Mouse (Mus musculus): ENCODE results near the gene Aox1. TPM values are rescaled to one million over a fixed set of nuclear protein-coding genes. Genes with fewer than 3 reads are reported as not detected.

The Aox1 gene
- polyA plus RNA-seq, 1 experiment from 2014 or later: 0.05 TPM

DNA sequence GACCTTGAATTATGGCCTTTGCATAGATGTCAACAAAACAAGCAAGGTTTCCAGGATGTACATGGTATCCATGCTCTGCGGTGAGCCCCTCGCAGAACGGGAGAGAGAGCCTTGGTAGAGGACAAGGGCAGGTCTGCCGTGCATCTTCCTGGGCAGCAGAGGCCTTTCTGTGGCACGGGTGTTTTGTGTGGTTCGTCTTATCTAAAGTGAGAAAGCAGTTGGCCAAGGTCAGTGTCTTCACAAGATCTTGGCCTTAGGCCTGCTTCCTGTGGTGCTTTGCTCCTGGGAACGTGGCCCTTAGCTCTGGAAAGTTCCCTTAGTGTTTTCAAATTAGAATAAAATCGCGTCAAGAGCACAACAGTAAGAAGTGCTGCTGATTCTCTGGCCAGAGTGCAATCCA lies 41.3 kb downstream of the Aox1 start:
- WGBS: 87% methylated on average over 9 of the region's 9 CpGs
- Histone ChIP-seq H3K4me1 (replicated peaks; ENCODE audit: control insufficient read depth, insufficient read depth, low read length) (no peaks in the 10 kb centered on the region), H3K9me3 (ENCODE audit: control insufficient read depth, low read length) (no peaks in the 10 kb centered on the region), H3K36me3 (ENCODE audit: control insufficient read depth, insufficient read depth, low read length) (no peaks in the 10 kb centered on the region), H3K4me2 (ENCODE audit: low read length) (no peak overlapping the region), H3K4me3 (ENCODE audit: low read depth, low read length) (no peak overlapping the region), H3K27me3 (replicated peaks; ENCODE audit: control insufficient read depth, insufficient read depth, low read length) (no peaks in the 10 kb centered on the region), H3K9ac (ENCODE audit: low read length) (no peak overlapping the region), H3K27ac (ENCODE audit: low read depth) (no peak overlapping the region)
- DNase-seq (ENCODE audit: low spot score) (no peak), ATAC-seq (replicated peaks; ENCODE audit: low FRiP score, low TSS enrichment, low read depth) (no peak)

DNA sequence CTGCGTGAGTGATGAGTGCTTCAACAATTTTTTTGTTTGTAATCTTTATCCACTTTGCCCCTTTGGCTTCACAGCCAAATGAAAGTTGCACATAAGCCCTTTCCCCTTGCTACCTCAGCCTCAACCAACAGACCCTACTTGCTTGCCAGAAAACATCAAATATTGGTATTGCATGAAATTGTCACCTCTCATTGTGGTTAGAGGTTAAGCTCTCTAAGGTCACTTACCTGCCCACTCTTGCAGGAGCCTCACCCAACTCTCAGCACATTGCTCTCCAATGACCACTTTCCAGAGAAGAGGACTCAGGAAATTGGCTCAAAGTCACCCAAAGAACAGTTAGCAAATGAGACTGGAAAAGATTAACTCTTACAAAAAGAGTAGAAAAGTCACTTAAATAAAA lies 41.8 kb downstream of the Aox1 start:
- Histone ChIP-seq H3K9me3 (ENCODE audit: control insufficient read depth, low read length) (no peaks in the 10 kb centered on the region), H3K4me1 (replicated peaks; ENCODE audit: control insufficient read depth, insufficient read depth, low read length) (no peaks in the 10 kb centered on the region), H3K4me3 (ENCODE audit: low read depth, low read length) (no peak overlapping the region), H3K36me3 (ENCODE audit: control insufficient read depth, insufficient read depth, low read length) (no peaks in the 10 kb centered on the region), H3K27ac (ENCODE audit: low read depth) (no peak overlapping the region), H3K4me2 (ENCODE audit: low read length) (no peak overlapping the region), H3K9ac (ENCODE audit: low read length) (no peak overlapping the region), H3K27me3 (replicated peaks; ENCODE audit: control insufficient read depth, insufficient read depth, low read length) (no peaks in the 10 kb centered on the region)
- DNase-seq (ENCODE audit: low spot score) (no peak), ATAC-seq (replicated peaks; ENCODE audit: low FRiP score, low TSS enrichment, low read depth) (no peak)
- 87% methylated on average over 1 of the region's 1 CpGs for WGBS

DNA sequence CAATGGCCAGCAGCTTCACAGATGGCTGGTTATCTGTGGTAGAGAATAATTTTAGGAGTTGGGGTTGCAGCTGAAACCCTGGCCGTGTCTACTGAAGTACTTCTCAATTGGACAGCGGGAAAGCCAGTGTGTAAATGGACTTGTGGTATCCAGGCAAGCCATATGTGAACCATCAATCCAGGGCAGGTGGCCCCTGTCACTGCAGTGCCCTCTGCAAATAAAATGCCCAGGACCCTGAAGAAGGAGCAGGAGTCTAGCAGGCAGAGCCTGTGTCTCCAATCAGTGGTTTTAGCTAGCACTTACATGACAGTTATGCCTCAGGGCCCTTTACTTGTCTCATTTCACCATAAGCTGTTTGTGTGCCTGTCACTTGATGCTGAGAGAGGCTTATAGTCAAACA lies 42.7 kb downstream of the Aox1 start:
- Histone ChIP-seq H3K27me3 (replicated peaks; ENCODE audit: control insufficient read depth, insufficient read depth, low read length) (no peaks in the 10 kb centered on the region), H3K4me2 (ENCODE audit: low read length) (no peak overlapping the region), H3K4me3 (ENCODE audit: low read depth, low read length) (no peak overlapping the region), H3K9me3 (ENCODE audit: control insufficient read depth, low read length) (no peaks in the 10 kb centered on the region), H3K9ac (ENCODE audit: low read length) (no peak overlapping the region), H3K36me3 (ENCODE audit: control insufficient read depth, insufficient read depth, low read length) (no peaks in the 10 kb centered on the region), H3K27ac (ENCODE audit: low read depth) (no peak overlapping the region), H3K4me1 (replicated peaks; ENCODE audit: control insufficient read depth, insufficient read depth, low read length) (no peaks in the 10 kb centered on the region)
- WGBS: 74% methylated on average over 2 of the region's 2 CpGs
- DNase-seq (ENCODE audit: low spot score) (no peak), ATAC-seq (replicated peaks; ENCODE audit: low FRiP score, low TSS enrichment, low read depth) (no peak)

DNA sequence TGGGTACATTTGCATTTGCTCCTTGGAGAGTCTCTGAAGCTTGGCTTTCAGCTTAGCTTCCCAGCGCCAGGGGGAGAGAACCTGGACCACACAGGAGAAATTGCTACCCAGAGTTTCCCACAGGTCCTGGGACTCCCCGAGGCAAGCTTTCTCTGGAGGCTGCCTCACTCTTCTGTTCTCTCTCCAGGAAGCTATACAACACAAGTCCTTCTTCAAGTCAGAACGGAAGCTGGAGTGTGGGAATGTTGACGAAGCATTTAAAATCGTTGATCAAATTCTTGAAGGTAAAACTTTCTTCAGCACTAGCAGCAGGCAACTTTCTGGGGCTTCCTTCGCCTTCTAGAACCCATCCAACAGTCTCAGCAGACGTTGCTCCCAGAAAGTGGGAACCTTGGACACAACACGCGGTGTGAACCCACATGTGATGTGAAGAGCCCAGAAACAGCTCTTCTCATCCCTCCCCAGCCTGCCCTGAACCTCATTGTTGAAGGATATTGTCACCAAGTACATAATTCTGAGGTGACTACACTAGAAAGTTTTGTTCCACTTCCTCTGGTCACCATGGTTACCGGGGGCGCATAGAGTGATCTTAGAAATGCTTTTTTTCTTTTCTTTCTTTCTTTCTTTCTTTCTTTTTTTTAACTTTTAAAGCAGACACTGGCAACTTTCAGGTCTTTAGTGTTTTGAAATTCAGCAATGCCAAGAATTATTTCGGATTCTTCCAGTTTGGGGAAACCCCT lies 43.4 kb downstream of the Aox1 start:
- Histone ChIP-seq H3K36me3 (ENCODE audit: control insufficient read depth, insufficient read depth, low read length) (no peaks in the 10 kb centered on the region), H3K4me2 (ENCODE audit: low read length) (no peak overlapping the region), H3K27ac (ENCODE audit: low read depth) (no peak overlapping the region), H3K4me1 (replicated peaks; ENCODE audit: control insufficient read depth, insufficient read depth, low read length) (no peaks in the 10 kb centered on the region), H3K27me3 (replicated peaks; ENCODE audit: control insufficient read depth, insufficient read depth, low read length) (no peaks in the 10 kb centered on the region), H3K9me3 (ENCODE audit: control insufficient read depth, low read length) (no peaks in the 10 kb centered on the region), H3K4me3 (ENCODE audit: low read depth, low read length) (no peak overlapping the region), H3K9ac (ENCODE audit: low read length) (no peak overlapping the region)
- WGBS: 74% methylated on average over 12 of the region's 12 CpGs
- DNase-seq (ENCODE audit: low spot score) (no peak), ATAC-seq (replicated peaks; ENCODE audit: low FRiP score, low TSS enrichment, low read depth) (no peak)

DNA sequence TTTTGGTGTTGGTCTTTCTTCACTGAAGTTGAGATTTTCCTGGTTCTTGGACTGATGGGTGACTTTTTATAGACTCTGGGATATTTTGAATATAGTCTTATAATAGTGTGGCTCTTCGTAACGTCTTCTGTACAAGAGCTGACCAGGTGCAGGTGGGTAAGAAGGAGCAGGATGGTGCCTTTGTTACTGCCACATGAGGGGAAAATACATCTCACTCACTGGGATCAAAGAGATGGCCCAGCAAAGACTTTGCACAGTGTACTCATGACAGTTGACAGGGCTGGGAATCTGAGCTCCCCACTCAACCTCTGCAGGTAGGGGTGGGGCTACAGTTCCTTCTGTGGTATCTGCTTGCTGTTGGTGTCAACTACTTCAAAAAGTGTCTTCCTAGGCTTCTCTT lies 44.5 kb downstream of the Aox1 start:
- 88% methylated on average over 2 of the region's 2 CpGs for WGBS
- ATAC-seq (replicated peaks; ENCODE audit: low FRiP score, low TSS enrichment, low read depth): no peak
- H3K36me3 ChIP-seq (ENCODE audit: control insufficient read depth, insufficient read depth, low read length): no peaks in the 10 kb centered on the region

DNA sequence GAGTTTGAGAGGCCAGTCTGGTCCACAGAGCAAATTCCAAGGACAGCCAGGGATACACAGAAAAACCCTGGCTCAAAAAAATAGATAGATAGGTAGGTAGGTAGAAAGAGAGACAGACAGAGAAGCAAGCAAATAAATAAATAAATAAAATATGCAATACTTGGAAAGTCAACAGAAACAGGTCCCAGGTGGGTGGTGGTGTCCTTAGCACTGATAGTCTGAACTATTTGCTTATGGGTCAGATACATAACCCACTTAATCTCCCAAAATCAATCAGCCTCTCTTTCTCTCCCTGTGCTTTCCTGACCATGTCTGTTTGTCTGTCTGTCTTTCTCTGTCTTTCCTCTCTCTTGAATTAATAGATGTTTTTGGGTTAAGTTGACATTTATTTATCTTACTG lies 48.2 kb downstream of the Aox1 start:
- H3K4me2 ChIP-seq (ENCODE audit: low read length): no peak overlapping the region
- no peak overlapping the region for H3K9ac ChIP-seq (ENCODE audit: low read length)
- ATAC-seq (replicated peaks; ENCODE audit: low FRiP score, low TSS enrichment, low read depth): no peak
- no peak overlapping the region for H3K27ac ChIP-seq (ENCODE audit: low read depth)
- no peaks in the 10 kb centered on the region for H3K4me1 ChIP-seq (replicated peaks; ENCODE audit: control insufficient read depth, insufficient read depth, low read length)
- H3K36me3 ChIP-seq (ENCODE audit: control insufficient read depth, insufficient read depth, low read length): no peaks in the 10 kb centered on the region
- no peaks in the 10 kb centered on the region for H3K9me3 ChIP-seq (ENCODE audit: control insufficient read depth, low read length)
- H3K4me3 ChIP-seq (ENCODE audit: low read depth, low read length): no peak overlapping the region
- DNase-seq (ENCODE audit: low spot score): no peak
- no peaks in the 10 kb centered on the region for H3K27me3 ChIP-seq (replicated peaks; ENCODE audit: control insufficient read depth, insufficient read depth, low read length)

More for the DNA sequence above, 44.5 kb downstream of the Aox1 start:
- no peaks in the 10 kb centered on the region for H3K4me1 ChIP-seq (replicated peaks; ENCODE audit: control insufficient read depth, insufficient read depth, low read length)
- no peak overlapping the region for H3K9ac ChIP-seq (ENCODE audit: low read length)
- no peak for DNase-seq (ENCODE audit: low spot score)
- H3K4me2 ChIP-seq (ENCODE audit: low read length): no peak overlapping the region
- no peaks in the 10 kb centered on the region for H3K27me3 ChIP-seq (replicated peaks; ENCODE audit: control insufficient read depth, insufficient read depth, low read length)
- no peak overlapping the region for H3K27ac ChIP-seq (ENCODE audit: low read depth)
- H3K4me3 ChIP-seq (ENCODE audit: low read depth, low read length): no peak overlapping the region
- no peaks in the 10 kb centered on the region for H3K9me3 ChIP-seq (ENCODE audit: control insufficient read depth, low read length)

DNA sequence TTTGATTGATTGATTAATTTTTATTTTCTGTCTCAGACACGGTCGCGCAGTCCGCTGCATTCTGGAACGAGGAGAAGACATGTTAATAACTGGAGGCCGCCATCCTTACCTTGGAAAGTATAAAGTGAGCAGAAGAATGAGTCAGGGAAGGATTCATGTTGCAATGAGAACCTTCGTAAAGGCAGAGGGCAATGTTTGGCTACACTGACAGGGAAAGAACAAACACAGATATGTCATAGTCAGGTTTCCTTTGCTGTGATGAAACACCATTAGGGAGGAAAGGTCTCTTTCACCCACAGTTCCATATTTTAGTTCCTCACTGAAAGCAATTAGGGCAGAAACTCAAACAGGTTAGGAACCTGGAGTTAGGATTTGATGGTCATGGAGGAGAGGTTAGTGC lies 48.7 kb downstream of the Aox1 start:
- H3K4me3 ChIP-seq (ENCODE audit: low read depth, low read length): no peak overlapping the region
- no peak overlapping the region for H3K9ac ChIP-seq (ENCODE audit: low read length)
- H3K27ac ChIP-seq (ENCODE audit: low read depth): no peak overlapping the region
- ATAC-seq (replicated peaks; ENCODE audit: low FRiP score, low TSS enrichment, low read depth) (no peak), DNase-seq (ENCODE audit: low spot score) (no peak)
- WGBS: 72% methylated on average over 7 of the region's 7 CpGs
- H3K4me2 ChIP-seq (ENCODE audit: low read length): no peak overlapping the region
- no peaks in the 10 kb centered on the region for H3K36me3 ChIP-seq (ENCODE audit: control insufficient read depth, insufficient read depth, low read length)
- H3K27me3 ChIP-seq (replicated peaks; ENCODE audit: control insufficient read depth, insufficient read depth, low read length): no peaks in the 10 kb centered on the region
- H3K4me1 ChIP-seq (replicated peaks; ENCODE audit: control insufficient read depth, insufficient read depth, low read length): no peaks in the 10 kb centered on the region
- no peaks in the 10 kb centered on the region for H3K9me3 ChIP-seq (ENCODE audit: control insufficient read depth, low read length)

DNA sequence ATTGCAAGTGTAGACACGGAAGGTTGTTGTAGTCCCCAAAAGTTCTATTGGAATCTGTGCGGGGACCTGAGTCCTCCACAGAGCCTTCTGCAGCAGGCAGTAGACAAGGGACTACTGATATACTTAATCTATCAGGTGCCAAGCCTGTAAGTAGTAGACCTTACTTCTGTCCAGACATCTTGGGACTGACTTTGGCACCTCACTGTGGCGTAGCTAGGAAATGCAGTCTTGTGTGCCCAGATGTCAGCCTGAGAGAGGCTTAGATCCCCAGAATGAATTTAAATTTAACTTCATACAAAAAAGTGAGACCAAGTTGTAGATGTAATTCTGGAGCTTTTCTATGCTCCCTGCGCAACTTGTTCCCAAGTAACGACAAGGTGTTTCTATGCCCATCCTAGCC lies 50.0 kb downstream of the Aox1 start:
- Histone ChIP-seq H3K27ac (ENCODE audit: low read depth) (no peak overlapping the region), H3K36me3 (ENCODE audit: control insufficient read depth, insufficient read depth, low read length) (no peaks in the 10 kb centered on the region), H3K4me2 (ENCODE audit: low read length) (no peak overlapping the region), H3K27me3 (replicated peaks; ENCODE audit: control insufficient read depth, insufficient read depth, low read length) (no peaks in the 10 kb centered on the region), H3K9me3 (ENCODE audit: control insufficient read depth, low read length) (no peaks in the 10 kb centered on the region), H3K4me1 (replicated peaks; ENCODE audit: control insufficient read depth, insufficient read depth, low read length) (no peaks in the 10 kb centered on the region), H3K9ac (ENCODE audit: low read length) (no peak overlapping the region), H3K4me3 (ENCODE audit: low read depth, low read length) (no peak overlapping the region)
- ATAC-seq (replicated peaks; ENCODE audit: low FRiP score, low TSS enrichment, low read depth) (no peak), DNase-seq (ENCODE audit: low spot score) (no peak)
- 91% methylated on average over 5 of the region's 5 CpGs for WGBS

DNA sequence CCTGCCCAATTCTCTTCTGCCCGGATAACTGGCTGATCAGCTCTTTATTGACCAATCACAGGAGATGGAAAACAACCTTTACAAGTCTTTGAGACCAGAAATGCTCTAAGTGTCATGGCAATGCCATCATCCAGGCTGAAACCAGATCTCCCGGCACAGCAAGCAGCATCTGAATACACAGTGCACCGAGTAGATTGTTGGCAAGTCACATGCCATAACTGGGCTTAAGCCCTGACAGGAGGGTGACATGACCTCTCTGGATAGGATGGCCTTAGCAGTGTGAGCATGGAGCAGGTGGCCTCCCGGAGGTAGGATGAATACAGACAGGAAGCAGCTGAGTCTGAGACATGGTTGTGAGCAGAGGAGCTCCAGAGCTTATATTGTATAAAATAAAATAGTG lies 50.7 kb downstream of the Aox1 start:
- H3K36me3 ChIP-seq (ENCODE audit: control insufficient read depth, insufficient read depth, low read length): no peaks in the 10 kb centered on the region
- no peaks in the 10 kb centered on the region for H3K27me3 ChIP-seq (replicated peaks; ENCODE audit: control insufficient read depth, insufficient read depth, low read length)
- H3K9me3 ChIP-seq (ENCODE audit: control insufficient read depth, low read length): no peaks in the 10 kb centered on the region
- no peak overlapping the region for H3K4me3 ChIP-seq (ENCODE audit: low read depth, low read length)
- WGBS: 89% methylated on average over 4 of the region's 4 CpGs
- DNase-seq (ENCODE audit: low spot score): no peak
- no peak overlapping the region for H3K4me2 ChIP-seq (ENCODE audit: low read length)
- H3K9ac ChIP-seq (ENCODE audit: low read length): no peak overlapping the region
- H3K4me1 ChIP-seq (replicated peaks; ENCODE audit: control insufficient read depth, insufficient read depth, low read length): no peaks in the 10 kb centered on the region
- no peak overlapping the region for H3K27ac ChIP-seq (ENCODE audit: low read depth)
- ATAC-seq (replicated peaks; ENCODE audit: low FRiP score, low TSS enrichment, low read depth): no peak
